Mouse (Mus musculus): ENCODE data around the gene Micu1. TPM values are rescaled to one million over a fixed set of nuclear protein-coding genes. Genes with fewer than 3 reads are reported as not detected.

The Micu1 gene
- polyA plus RNA-seq, 1 experiment: 42.0 TPM

GRCm38 (mm10) chr10:59894251-59895160 is 192.2 kb downstream of the Micu1 start:
- TF ChIP-seq POLR2A (IDR thresholded peaks at IDR 0.05; ENCODE audit: borderline replicate concordance, low read depth, low read length): no peak
- TF ChIP-seq CTCF (IDR thresholded peaks at IDR 0.05; ENCODE audit: low read depth, low read length): peak; percentile 68
- Histone ChIP-seq H3K4me3 (ENCODE audit: insufficient read depth, low read length) (no peak overlapping the region), H3K4me1 (ENCODE audit: control insufficient read depth, insufficient read depth, low read length) (peaks cover 7% of the 10 kb centered on the region), H3K27ac (ENCODE audit: insufficient read depth, low read depth, low read length) (no peak overlapping the region)

DNA sequence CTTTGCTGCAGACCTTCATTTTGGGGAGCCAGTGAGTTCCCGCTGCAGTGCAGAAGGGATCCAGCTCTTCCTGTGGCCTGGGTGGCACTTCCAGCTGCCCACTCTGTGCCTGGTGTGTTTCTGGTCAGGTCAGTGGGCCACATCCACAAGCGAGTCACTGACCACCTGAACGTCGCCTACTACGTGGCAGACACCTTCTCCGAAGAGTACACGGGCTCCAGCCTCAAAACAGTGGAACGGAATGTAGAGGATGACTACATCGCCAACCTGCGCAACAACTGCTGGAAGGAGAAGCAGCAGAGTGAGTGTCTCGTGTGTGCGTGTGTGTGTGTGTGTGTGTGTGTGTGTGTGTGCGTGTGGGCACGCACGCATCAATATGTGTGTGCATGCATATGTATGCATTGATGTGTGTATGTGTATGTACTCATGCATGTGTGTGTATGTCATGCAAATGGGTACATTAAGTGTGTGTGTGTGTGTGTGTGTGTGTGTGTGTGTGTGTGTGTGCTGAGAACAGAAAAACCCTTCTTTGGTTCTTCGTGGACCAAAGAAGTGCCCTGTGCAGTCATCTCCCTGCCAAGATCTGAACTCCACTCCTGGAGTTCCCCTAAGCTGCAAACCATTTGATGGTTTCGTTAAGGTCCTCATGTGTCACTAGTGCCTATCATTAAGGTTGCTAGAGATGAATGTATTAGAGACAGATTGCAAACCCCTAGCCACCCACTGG is 193.3 kb downstream of the Micu1 start:
- Histone ChIP-seq H3K4me1 (ENCODE audit: control insufficient read depth, insufficient read depth, low read length) (peaks cover 16% of the 10 kb centered on the region), H3K27ac (ENCODE audit: insufficient read depth, low read depth, low read length) (no peak overlapping the region), H3K4me3 (ENCODE audit: insufficient read depth, low read length) (no peak overlapping the region)
- TF ChIP-seq POLR2A (IDR thresholded peaks at IDR 0.05; ENCODE audit: borderline replicate concordance, low read depth, low read length) (no peak), CTCF (IDR thresholded peaks at IDR 0.05; ENCODE audit: low read depth, low read length) (no peak)

DNA sequence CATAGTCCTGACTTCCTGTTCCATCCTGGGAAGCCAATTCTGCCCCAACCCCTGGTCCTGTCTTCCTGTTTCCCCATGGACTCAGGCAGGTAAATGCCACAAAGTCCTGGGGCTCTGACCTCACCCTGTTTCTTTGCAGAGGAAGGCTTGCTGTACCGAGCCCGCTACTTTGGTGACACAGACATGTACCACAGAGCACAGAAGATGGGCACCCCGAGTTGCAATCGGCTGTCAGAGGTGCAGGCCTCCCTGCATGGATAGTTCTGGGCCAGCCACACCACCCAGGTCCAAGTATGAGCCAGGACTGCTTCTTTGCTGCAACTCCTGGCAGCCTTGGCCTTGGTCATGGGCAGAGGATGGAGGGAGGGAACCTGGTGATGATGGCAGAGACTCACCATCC is 193.9 kb downstream of the Micu1 start:
- Histone ChIP-seq H3K4me1 (ENCODE audit: control insufficient read depth, insufficient read depth, low read length) (peaks cover 22% of the 10 kb centered on the region), H3K27ac (ENCODE audit: insufficient read depth, low read depth, low read length) (no peak overlapping the region), H3K4me3 (ENCODE audit: insufficient read depth, low read length) (no peak overlapping the region)
- no peak for TF ChIP-seq CTCF (IDR thresholded peaks at IDR 0.05; ENCODE audit: low read depth, low read length)
- no peak for TF ChIP-seq POLR2A (IDR thresholded peaks at IDR 0.05; ENCODE audit: borderline replicate concordance, low read depth, low read length)

- TF ChIP-seq CTCF (IDR thresholded peaks at IDR 0.05; ENCODE audit: low read depth, low read length) (no peak), POLR2A (IDR thresholded peaks at IDR 0.05; ENCODE audit: borderline replicate concordance, low read depth, low read length) (no peak)
- H3K4me1 ChIP-seq (ENCODE audit: control insufficient read depth, insufficient read depth, low read length): peaks cover 29% of the 10 kb centered on the region
- no peak overlapping the region for H3K4me3 ChIP-seq (ENCODE audit: insufficient read depth, low read length)
- H3K27ac ChIP-seq (ENCODE audit: insufficient read depth, low read depth, low read length): no peak overlapping the region
Measured at GRCm38 (mm10) chr10:59896911-59897331, 194.6 kb downstream of the Micu1 start.

DNA sequence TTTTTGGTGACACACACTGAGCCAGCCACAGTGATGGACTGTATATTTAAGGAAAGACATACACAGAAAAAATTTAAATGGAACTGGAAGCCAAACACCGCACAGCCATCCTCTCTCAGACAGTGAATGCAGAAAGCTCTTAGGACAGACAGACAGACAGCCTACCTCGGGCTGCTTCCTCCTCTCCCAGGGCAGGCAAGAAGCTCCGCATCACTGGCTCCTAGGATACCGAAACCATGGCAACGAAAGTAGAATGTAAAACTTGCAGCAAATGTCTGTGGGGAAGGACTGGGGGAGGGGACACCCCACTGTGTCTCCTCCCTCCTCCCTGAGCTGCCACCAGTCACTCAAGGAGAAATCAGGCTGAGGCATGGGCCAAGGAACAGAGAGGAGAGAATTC is 195.2 kb downstream of the Micu1 start:
- H3K27ac ChIP-seq (ENCODE audit: insufficient read depth, low read depth, low read length): no peak overlapping the region
- TF ChIP-seq CTCF (IDR thresholded peaks at IDR 0.05; ENCODE audit: low read depth, low read length): no peak
- TF ChIP-seq POLR2A (IDR thresholded peaks at IDR 0.05; ENCODE audit: borderline replicate concordance, low read depth, low read length): no peak
- H3K4me1 ChIP-seq (ENCODE audit: control insufficient read depth, insufficient read depth, low read length): peaks cover 33% of the 10 kb centered on the region
- no peak overlapping the region for H3K4me3 ChIP-seq (ENCODE audit: insufficient read depth, low read length)

GRCm38 (mm10) chr10:59898180-59898778 is 196.0 kb downstream of the Micu1 start:
- peaks cover 38% of the 10 kb centered on the region for H3K4me1 ChIP-seq (ENCODE audit: control insufficient read depth, insufficient read depth, low read length)
- no peak overlapping the region for H3K4me3 ChIP-seq (ENCODE audit: insufficient read depth, low read length)
- no peak for TF ChIP-seq CTCF (IDR thresholded peaks at IDR 0.05; ENCODE audit: low read depth, low read length)
- no peak for TF ChIP-seq POLR2A (IDR thresholded peaks at IDR 0.05; ENCODE audit: borderline replicate concordance, low read depth, low read length)
- H3K27ac ChIP-seq (ENCODE audit: insufficient read depth, low read depth, low read length): no peak overlapping the region

GRCm38 (mm10) chr10:59898935-59899334 is 196.7 kb downstream of the Micu1 start:
- H3K27ac ChIP-seq (ENCODE audit: insufficient read depth, low read depth, low read length): peak overlapping the region; percentile 81
- H3K4me1 ChIP-seq (ENCODE audit: control insufficient read depth, insufficient read depth, low read length): peaks cover 42% of the 10 kb centered on the region
- no peak for TF ChIP-seq POLR2A (IDR thresholded peaks at IDR 0.05; ENCODE audit: borderline replicate concordance, low read depth, low read length)
- no peak for TF ChIP-seq CTCF (IDR thresholded peaks at IDR 0.05; ENCODE audit: low read depth, low read length)
- no peak overlapping the region for H3K4me3 ChIP-seq (ENCODE audit: insufficient read depth, low read length)

- 0 out of 2 replicates have a peak overlapping the region, but pooled peaks have one; percentile 2 for H3K4me3 ChIP-seq (ENCODE audit: insufficient read depth, low read length)
- no peak for TF ChIP-seq CTCF (IDR thresholded peaks at IDR 0.05; ENCODE audit: low read depth, low read length)
- TF ChIP-seq POLR2A (IDR thresholded peaks at IDR 0.05; ENCODE audit: borderline replicate concordance, low read depth, low read length): no peak
- H3K4me1 ChIP-seq (ENCODE audit: control insufficient read depth, insufficient read depth, low read length): peaks cover 42% of the 10 kb centered on the region
Measured at GRCm38 (mm10) chr10:59899341-59900173, 197.3 kb downstream of the Micu1 start.

GRCm38 (mm10) chr10:59900174-59900435 is 197.8 kb downstream of the Micu1 start:
- TF ChIP-seq POLR2A (IDR thresholded peaks at IDR 0.05; ENCODE audit: borderline replicate concordance, low read depth, low read length) (no peak), CTCF (IDR thresholded peaks at IDR 0.05; ENCODE audit: low read depth, low read length) (no peak)
- Histone ChIP-seq H3K27ac (ENCODE audit: insufficient read depth, low read depth, low read length) (peak overlapping the region; percentile 81), H3K4me3 (ENCODE audit: insufficient read depth, low read length) (0 out of 2 replicates have a peak overlapping the region, but pooled peaks have one; percentile 2), H3K4me1 (ENCODE audit: control insufficient read depth, insufficient read depth, low read length) (peaks cover 42% of the 10 kb centered on the region)

More at GRCm38 (mm10) chr10:59899341-59900173, 197.3 kb downstream of the Micu1 start:
- peak overlapping the region; percentile 81 for H3K27ac ChIP-seq (ENCODE audit: insufficient read depth, low read depth, low read length)

All from bone marrow macrophage, adult 2 months (primary cell).